Mouse (Mus musculus): ENCODE data around the gene Cmpk2.

- no peak for TF ChIP-seq POLR2A (IDR thresholded peaks at IDR 0.05; ENCODE audit: control insufficient read depth, extremely low read depth, insufficient read depth, low read length, poor library complexity)
- TF ChIP-seq CTCF (IDR thresholded peaks at IDR 0.05; ENCODE audit: borderline replicate concordance, control insufficient read depth, extremely low read depth, insufficient read depth, low read length, poor library complexity) = no peak
Measured at GRCm38 (mm10) chr12:26478196-26479004, 9.4 kb downstream of the Cmpk2 start.
